Mouse (Mus musculus): Measurements from ENCODE around the gene Piwil4. TPM values are rescaled to one million over a fixed set of nuclear protein-coding genes. Genes with fewer than 3 reads are reported as not detected.
A peak's percentile ranks its signal among the peaks of the same experiment; 100 is the strongest.
"Not testable (repeated sequence)": the region's sequence is repeated elsewhere in the genome, so short reads cannot be mapped to it uniquely, and the experiment has no call there.

Gene Piwil4
- polyA plus RNA-seq, 1 experiment = not detected

- Histone ChIP-seq H3K4me1 (ENCODE audit: control insufficient read depth, insufficient read depth, low read length) (no peaks in the 10 kb centered on the region), H3K27ac (ENCODE audit: insufficient read depth, low read length) (no peak overlapping the region), H3K4me3 (ENCODE audit: insufficient read depth, low read length) (no peak overlapping the region)
- TF ChIP-seq CTCF (IDR thresholded peaks at IDR 0.05; ENCODE audit: extremely low read depth, insufficient read depth, low read length) (no peak), POLR2A (IDR thresholded peaks at IDR 0.05; ENCODE audit: extremely low read depth, insufficient read depth, low read length) (no peak)
Measured at GRCm38 (mm10) chr9:14710910-14711309, 29.6 kb downstream of the Piwil4 start.

GRCm38 (mm10) chr9:14705321-14706162, 35.0 kb downstream of the Piwil4 start:
- H3K27ac ChIP-seq (ENCODE audit: insufficient read depth, low read length) = no peak overlapping the region
- peaks cover 5% of the 10 kb centered on the region; the same call in 1 of the 2 replicates for H3K4me1 ChIP-seq (ENCODE audit: control insufficient read depth, insufficient read depth, low read length)
- no peak overlapping the region for H3K4me3 ChIP-seq (ENCODE audit: insufficient read depth, low read length)
- TF ChIP-seq CTCF (IDR thresholded peaks at IDR 0.05; ENCODE audit: extremely low read depth, insufficient read depth, low read length) (no peak), POLR2A (IDR thresholded peaks at IDR 0.05; ENCODE audit: extremely low read depth, insufficient read depth, low read length) (no peak)

DNA sequence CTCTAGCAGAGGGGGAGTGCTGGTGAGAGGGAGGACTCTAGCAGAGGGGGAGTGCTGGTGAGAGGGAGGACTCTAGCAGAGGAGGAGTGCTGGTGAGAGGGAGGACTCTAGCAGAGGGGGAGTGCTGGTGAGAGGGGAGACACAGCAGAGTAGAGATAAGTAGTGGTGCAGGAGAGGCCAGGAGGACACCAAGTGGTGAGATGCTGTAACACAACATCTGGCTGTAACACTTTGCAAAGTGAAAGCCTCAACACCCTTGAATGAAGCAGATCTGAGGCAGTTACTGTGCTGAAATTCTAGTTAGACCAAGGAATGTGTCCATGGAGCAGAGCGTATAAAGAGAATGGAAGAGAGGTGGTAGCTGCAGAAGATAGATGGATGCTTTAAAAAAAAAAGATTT, 39.7 kb downstream of the Piwil4 start:
- not testable (repeated sequence) for H3K4me1 ChIP-seq (ENCODE audit: control insufficient read depth, insufficient read depth, low read length); H3K27ac ChIP-seq (ENCODE audit: insufficient read depth, low read length); H3K4me3 ChIP-seq (ENCODE audit: insufficient read depth, low read length)

DNA sequence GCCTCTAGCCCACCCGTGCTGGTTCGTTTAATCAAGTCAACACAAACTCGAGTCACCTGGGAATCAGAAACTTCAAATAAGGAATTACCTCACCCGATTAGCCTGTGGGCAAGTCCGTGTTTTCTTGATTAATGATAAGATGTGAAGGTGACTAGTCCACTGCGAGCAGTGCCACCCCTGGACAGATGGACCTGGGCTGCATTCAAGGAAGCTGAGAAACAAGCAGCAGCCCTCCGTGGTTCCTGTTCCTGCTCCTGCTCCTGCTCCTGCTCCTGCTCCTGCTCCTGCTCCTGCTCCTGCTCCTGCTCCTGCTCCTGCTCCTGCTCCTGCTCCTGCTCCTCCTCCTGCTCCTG, 41.3 kb downstream of the Piwil4 start:
- no peak overlapping the region for H3K4me3 ChIP-seq (ENCODE audit: insufficient read depth, low read length)

DNA sequence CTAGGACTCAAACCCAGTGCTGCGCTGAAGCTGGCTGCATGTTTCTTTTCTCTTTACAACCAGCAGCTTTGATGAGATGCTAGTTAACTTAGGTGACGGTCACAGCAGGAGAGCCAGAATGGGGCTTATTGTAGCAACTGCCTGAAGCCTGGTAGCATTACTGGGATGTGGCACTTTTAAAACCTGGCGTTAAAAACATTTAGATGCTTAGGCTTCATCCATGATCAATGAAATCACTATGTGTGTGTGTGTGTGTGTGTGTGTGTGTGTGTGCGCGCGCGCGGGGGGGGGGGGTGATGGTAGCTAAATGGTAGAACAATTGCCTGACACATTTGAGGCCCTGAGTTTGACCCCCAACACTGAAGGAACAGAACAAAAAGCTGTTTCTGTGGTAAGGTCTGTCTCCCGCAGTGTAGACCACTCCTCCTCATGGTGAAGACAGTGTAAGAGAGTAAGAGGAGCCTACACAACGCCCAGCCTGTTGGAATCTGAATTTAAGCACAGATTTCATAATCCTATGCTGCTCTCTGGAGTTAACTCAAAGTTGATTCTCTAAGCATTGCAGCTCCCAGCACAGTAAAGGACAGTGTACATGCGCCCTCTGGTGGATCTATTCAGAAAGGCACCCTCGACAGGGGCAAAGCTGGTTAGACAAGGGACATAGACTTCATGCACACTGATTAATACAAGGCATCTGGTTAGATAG, 41.8 kb downstream of the Piwil4 start:
- H3K27ac ChIP-seq (ENCODE audit: insufficient read depth, low read length) = no peak overlapping the region
- no peaks in the 10 kb centered on the region for H3K4me1 ChIP-seq (ENCODE audit: control insufficient read depth, insufficient read depth, low read length)
- no peak overlapping the region for H3K4me3 ChIP-seq (ENCODE audit: insufficient read depth, low read length)
- TF ChIP-seq POLR2A (IDR thresholded peaks at IDR 0.05; ENCODE audit: extremely low read depth, insufficient read depth, low read length) (no peak), CTCF (IDR thresholded peaks at IDR 0.05; ENCODE audit: extremely low read depth, insufficient read depth, low read length) (peak; percentile 99)

More for the DNA sequence above, 41.3 kb downstream of the Piwil4 start:
- Histone ChIP-seq H3K4me1 (ENCODE audit: control insufficient read depth, insufficient read depth, low read length) (no peaks in the 10 kb centered on the region), H3K27ac (ENCODE audit: insufficient read depth, low read length) (no peak overlapping the region)
- TF ChIP-seq POLR2A (IDR thresholded peaks at IDR 0.05; ENCODE audit: extremely low read depth, insufficient read depth, low read length) (no peak), CTCF (IDR thresholded peaks at IDR 0.05; ENCODE audit: extremely low read depth, insufficient read depth, low read length) (no peak)

GRCm38 (mm10) chr9:14697903-14698302, 42.6 kb downstream of the Piwil4 start:
- no peaks in the 10 kb centered on the region for H3K4me1 ChIP-seq (ENCODE audit: control insufficient read depth, insufficient read depth, low read length)
- no peak overlapping the region for H3K27ac ChIP-seq (ENCODE audit: insufficient read depth, low read length)
- 0 out of 2 replicates have a peak, but pooled peaks have one; percentile 11 for TF ChIP-seq CTCF (IDR thresholded peaks at IDR 0.05; ENCODE audit: extremely low read depth, insufficient read depth, low read length)
- TF ChIP-seq POLR2A (IDR thresholded peaks at IDR 0.05; ENCODE audit: extremely low read depth, insufficient read depth, low read length) = no peak
- no peak overlapping the region for H3K4me3 ChIP-seq (ENCODE audit: insufficient read depth, low read length)

GRCm38 (mm10) chr9:14689376-14690108, 51.0 kb downstream of the Piwil4 start:
- Histone ChIP-seq H3K4me1 (ENCODE audit: control insufficient read depth, insufficient read depth, low read length) (no peaks in the 10 kb centered on the region), H3K4me3 (ENCODE audit: insufficient read depth, low read length) (no peak overlapping the region), H3K27ac (ENCODE audit: insufficient read depth, low read length) (no peak overlapping the region)
- TF ChIP-seq CTCF (IDR thresholded peaks at IDR 0.05; ENCODE audit: extremely low read depth, insufficient read depth, low read length) (no peak), POLR2A (IDR thresholded peaks at IDR 0.05; ENCODE audit: extremely low read depth, insufficient read depth, low read length) (no peak)

DNA sequence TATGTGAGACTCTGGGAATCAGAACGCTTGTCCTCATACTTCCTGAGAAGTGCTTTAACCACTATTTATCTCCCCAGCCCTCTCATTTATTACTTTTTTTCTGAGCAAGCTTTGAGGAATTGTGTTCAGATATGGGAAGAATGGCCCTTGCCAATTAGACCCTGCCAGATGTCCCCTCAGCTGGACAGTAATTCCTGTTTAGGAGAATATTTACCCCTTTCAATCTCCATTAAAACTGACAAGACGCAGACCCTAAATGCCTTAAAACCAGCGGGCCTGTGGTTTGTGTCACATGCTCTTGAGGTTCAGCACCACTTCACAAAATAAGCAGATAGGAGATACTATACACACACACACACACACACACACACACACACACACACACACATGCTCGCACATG, 56.2 kb downstream of the Piwil4 start:
- H3K4me1 ChIP-seq (ENCODE audit: control insufficient read depth, insufficient read depth, low read length) = no peaks in the 10 kb centered on the region
- H3K4me3 ChIP-seq (ENCODE audit: insufficient read depth, low read length) = no peak overlapping the region
- no peak overlapping the region for H3K27ac ChIP-seq (ENCODE audit: insufficient read depth, low read length)
- no peak for TF ChIP-seq POLR2A (IDR thresholded peaks at IDR 0.05; ENCODE audit: extremely low read depth, insufficient read depth, low read length)
- TF ChIP-seq CTCF (IDR thresholded peaks at IDR 0.05; ENCODE audit: extremely low read depth, insufficient read depth, low read length) = no peak

- Histone ChIP-seq H3K4me3 (ENCODE audit: insufficient read depth, low read length) (no peak overlapping the region), H3K27ac (ENCODE audit: insufficient read depth, low read length) (no peak overlapping the region), H3K4me1 (ENCODE audit: control insufficient read depth, insufficient read depth, low read length) (no peaks in the 10 kb centered on the region)
- TF ChIP-seq POLR2A (IDR thresholded peaks at IDR 0.05; ENCODE audit: extremely low read depth, insufficient read depth, low read length) (no peak), CTCF (IDR thresholded peaks at IDR 0.05; ENCODE audit: extremely low read depth, insufficient read depth, low read length) (no peak)
Measured at GRCm38 (mm10) chr9:14682741-14683140, 57.8 kb downstream of the Piwil4 start.

Measured in cortical plate, adult 2 months (tissue).